Mouse (Mus musculus) E14TG2a.4 (cell line): ENCODE measurements around the gene Gsg1l2.

Experiments
- H3K27me3 ChIP-seq: 2 replicates; pipeline ENCODE4 v1.6.1; 2014; ENCODE audit warnings: low read length, control low read depth; ENCODE audit not compliant: insufficient read depth
- H3K36me3 ChIP-seq: 2 replicates; pipeline ENCODE4 v1.6.1; 2014; ENCODE audit warnings: low read length, control low read depth; ENCODE audit not compliant: insufficient read depth
- H3K4me1 ChIP-seq: replicated peaks from 2 replicates; pipeline ENCODE4 v1.6.1; 2014; ENCODE audit warnings: low read depth, low read length, control low read depth
- H3K4me3 ChIP-seq: replicated peaks from 2 replicates; pipeline ENCODE4 v1.5.1; 2014; ENCODE audit warnings: mild to moderate bottlenecking, low read length
- H3K9me3 ChIP-seq: 2 replicates; pipeline ENCODE4 v1.6.1; 2014; ENCODE audit warnings: low read length, control low read depth
- CTCF ChIP-seq: conservative IDR thresholded peaks from 2 replicates; pipeline ENCODE4 v1.5.1; 2014; ENCODE audit warnings: low read length
- NANOG ChIP-seq: IDR thresholded peaks from 2 replicates; pipeline ENCODE4 v1.6.1; 2014; ENCODE audit warnings: borderline replicate concordance, low read length, mixed read lengths
- POU5F1 ChIP-seq: IDR thresholded peaks from 2 replicates; pipeline ENCODE4 v1.6.1; 2014; ENCODE audit warnings: low read length, borderline replicate concordance

The Gsg1l2 gene

GRCm38 (mm10) chr11:67829530-67829929, 55.1 kb downstream of the Gsg1l2 start:
- TF ChIP-seq CTCF = no peak
- TF ChIP-seq POU5F1 = no peak
- no peak for TF ChIP-seq NANOG
- Histone ChIP-seq H3K36me3 (no peaks in the 10 kb centered on the region), H3K4me3 (no peak overlapping the region), H3K9me3 (no peaks in the 10 kb centered on the region), H3K27me3 (peaks cover 2% of the 10 kb centered on the region; the same call in 1 of the 2 replicates), H3K4me1 (no peaks in the 10 kb centered on the region)

DNA sequence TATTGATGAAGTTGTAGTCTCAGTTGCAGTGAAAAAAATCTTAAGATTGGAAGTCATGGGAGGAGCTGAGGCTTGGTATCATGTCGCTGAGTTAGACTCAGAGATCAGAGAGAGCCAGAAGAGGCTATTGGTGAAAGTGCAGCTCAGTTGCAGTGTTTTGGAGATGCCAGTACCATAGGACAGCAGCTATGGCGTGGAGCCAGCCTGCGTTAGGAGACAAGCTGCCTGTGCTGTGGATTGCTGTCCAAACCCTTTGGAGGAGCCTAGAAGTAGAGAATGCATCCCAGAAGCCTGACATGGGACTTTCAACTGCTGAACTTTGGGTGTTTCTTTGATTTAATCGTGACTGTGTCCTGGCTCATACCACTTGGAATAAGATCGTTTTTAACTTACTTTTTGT, 57.4 kb downstream of the Gsg1l2 start:
- no peak for TF ChIP-seq POU5F1
- no peak for TF ChIP-seq NANOG
- TF ChIP-seq CTCF = no peak
- no peaks in the 10 kb centered on the region for H3K4me1 ChIP-seq
- peaks cover 2% of the 10 kb centered on the region; the same call in 1 of the 2 replicates for H3K27me3 ChIP-seq
- no peaks in the 10 kb centered on the region for H3K36me3 ChIP-seq
- no peak overlapping the region for H3K4me3 ChIP-seq
- no peaks in the 10 kb centered on the region for H3K9me3 ChIP-seq

- H3K36me3 ChIP-seq = no peaks in the 10 kb centered on the region
- TF ChIP-seq POU5F1 (no peak), NANOG (no peak), CTCF (no peak)
- no peaks in the 10 kb centered on the region for H3K4me1 ChIP-seq
- peaks cover 2% of the 10 kb centered on the region; the same call in 1 of the 2 replicates for H3K27me3 ChIP-seq
- H3K9me3 ChIP-seq = no peaks in the 10 kb centered on the region
- no peak overlapping the region for H3K4me3 ChIP-seq
Observed at GRCm38 (mm10) chr11:67835408-67836078, 61.1 kb downstream of the Gsg1l2 start.
